Mouse (Mus musculus): ENCODE measurements around the gene Ttc12. TPM values are rescaled to one million over a fixed set of nuclear protein-coding genes. Genes with fewer than 3 reads are reported as not detected.

Ttc12 gene
- total and polyA plus RNA-seq, 3 experiments = 0.98 TPM; not detected in 1

DNA sequence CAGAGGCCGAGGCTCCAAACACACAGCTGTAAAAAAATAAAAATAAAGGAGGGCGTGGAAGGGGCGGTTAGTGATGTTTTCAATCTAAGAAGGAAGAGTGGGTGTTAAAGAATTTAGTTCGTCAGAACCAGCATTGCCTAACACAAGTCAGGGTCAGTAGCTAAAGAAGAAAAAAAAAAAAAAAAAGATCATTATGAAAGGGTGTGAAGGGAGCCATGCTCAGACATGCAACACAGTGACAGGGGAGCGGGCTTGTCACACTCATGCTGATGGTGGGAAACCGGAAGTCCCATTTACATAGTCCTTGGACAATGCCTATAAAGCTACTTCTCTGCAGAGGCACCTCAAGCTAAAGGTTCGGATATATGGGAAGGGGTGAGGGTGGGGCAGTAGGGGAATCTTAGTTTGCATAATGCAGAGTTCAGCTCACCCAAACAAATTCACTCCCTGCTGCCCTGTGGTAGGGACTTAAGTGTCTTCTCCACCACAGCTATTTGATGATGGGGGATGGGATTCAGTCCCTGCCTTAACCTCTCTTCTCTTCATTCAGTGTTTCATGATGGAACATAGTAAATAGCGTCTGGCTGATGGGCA lies 43.4 kb upstream of the Ttc12 start:
- H3K36me3 ChIP-seq (replicated peaks) = no peaks in the 10 kb centered on the region
- H3K4me1 ChIP-seq (ENCODE audit: insufficient read depth, low read depth, low read length) = no peaks in the 10 kb centered on the region
- no peak overlapping the region for H3K4me3 ChIP-seq (ENCODE audit: low read depth, low read length)
- peaks cover 12% of the 10 kb centered on the region for H3K9me3 ChIP-seq (replicated peaks)
- DNase-seq (ENCODE audit: low spot score) (no peak), ATAC-seq (ENCODE audit: extremely low read depth, insufficient number of reproducible peaks, low FRiP score, poor library complexity, severe bottlenecking) (no peak)
- H3K27me3 ChIP-seq (ENCODE audit: insufficient read depth, low read length) = no peaks in the 10 kb centered on the region
- TF ChIP-seq TAL1 (conservative IDR thresholded peaks at IDR 0.05; ENCODE audit: low read depth, low read length) (no peak), GATA2 (IDR thresholded peaks at IDR 0.05; ENCODE audit: borderline replicate concordance, low read depth, low read length) (no peak), GATA1 (IDR thresholded peaks at IDR 0.05; ENCODE audit: borderline replicate concordance, low read length) (no peak), POLR2AphosphoS5 (IDR thresholded peaks at IDR 0.05; ENCODE audit: insufficient replicate concordance, low read depth, low read length) (no peak), CTCF (IDR thresholded peaks at IDR 0.05; ENCODE audit: low read depth, low read length) (no peak)

GRCm38 (mm10) chr9:49528943-49529342 lies 42.9 kb upstream of the Ttc12 start:
- no peaks in the 10 kb centered on the region for H3K4me1 ChIP-seq (ENCODE audit: insufficient read depth, low read depth, low read length)
- TF ChIP-seq CTCF (IDR thresholded peaks at IDR 0.05; ENCODE audit: low read depth, low read length) (0 out of 2 replicates have a peak, but pooled peaks have one; percentile 15), GATA1 (IDR thresholded peaks at IDR 0.05; ENCODE audit: borderline replicate concordance, low read length) (no peak), GATA2 (IDR thresholded peaks at IDR 0.05; ENCODE audit: borderline replicate concordance, low read depth, low read length) (no peak)
- H3K9me3 ChIP-seq (replicated peaks) = 0 out of 2 replicates have a peak, but pooled peaks cover 8% of the 10 kb centered on the region
- no peak overlapping the region for H3K4me3 ChIP-seq (ENCODE audit: low read depth, low read length)
- no peaks in the 10 kb centered on the region for H3K36me3 ChIP-seq (replicated peaks)
- no peaks in the 10 kb centered on the region for H3K27me3 ChIP-seq (ENCODE audit: insufficient read depth, low read length)
- no peak for DNase-seq (ENCODE audit: low spot score)
- no peak for ATAC-seq (ENCODE audit: extremely low read depth, insufficient number of reproducible peaks, low FRiP score, poor library complexity, severe bottlenecking)

DNA sequence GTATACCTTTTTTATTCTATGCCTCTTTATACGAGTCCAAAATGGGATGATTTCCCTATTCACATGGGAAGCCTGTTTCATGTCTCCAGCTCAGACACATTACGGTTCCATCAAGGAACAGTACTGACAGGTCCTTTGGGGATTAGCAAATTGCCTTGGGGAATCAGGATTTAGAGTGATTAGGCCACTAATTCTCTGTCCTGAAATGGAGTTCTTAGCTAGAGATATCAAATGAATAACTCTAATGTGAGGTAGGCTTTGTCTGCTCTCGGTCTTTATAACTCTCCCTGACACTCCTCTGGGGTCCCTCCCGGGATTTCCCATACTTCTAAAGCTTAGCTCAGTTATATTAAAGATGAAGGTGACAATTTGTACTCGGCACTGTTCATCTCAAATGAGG lies 42.0 kb upstream of the Ttc12 start:
- DNase-seq (ENCODE audit: low spot score) (no peak), ATAC-seq (ENCODE audit: extremely low read depth, insufficient number of reproducible peaks, low FRiP score, poor library complexity, severe bottlenecking) (no peak)
- Histone ChIP-seq H3K9me3 (replicated peaks) (peaks cover 12% of the 10 kb centered on the region; the same call in 1 of the 2 replicates), H3K4me3 (ENCODE audit: low read depth, low read length) (no peak overlapping the region), H3K27me3 (ENCODE audit: insufficient read depth, low read length) (no peaks in the 10 kb centered on the region), H3K36me3 (replicated peaks) (no peaks in the 10 kb centered on the region), H3K4me1 (ENCODE audit: insufficient read depth, low read depth, low read length) (no peaks in the 10 kb centered on the region)
- TF ChIP-seq GATA2 (IDR thresholded peaks at IDR 0.05; ENCODE audit: borderline replicate concordance, low read depth, low read length) = no peak
- TF ChIP-seq CTCF (IDR thresholded peaks at IDR 0.05; ENCODE audit: low read depth, low read length) = no peak
- no peak for TF ChIP-seq TAL1 (conservative IDR thresholded peaks at IDR 0.05; ENCODE audit: low read depth, low read length)
- no peak for TF ChIP-seq GATA1 (IDR thresholded peaks at IDR 0.05; ENCODE audit: borderline replicate concordance, low read length)
- TF ChIP-seq POLR2AphosphoS5 (IDR thresholded peaks at IDR 0.05; ENCODE audit: insufficient replicate concordance, low read depth, low read length) = no peak

GRCm38 (mm10) chr9:49527340-49527739 lies 41.3 kb upstream of the Ttc12 start:
- no peak for TF ChIP-seq TAL1 (conservative IDR thresholded peaks at IDR 0.05; ENCODE audit: low read depth, low read length)
- no peak for TF ChIP-seq CTCF (IDR thresholded peaks at IDR 0.05; ENCODE audit: low read depth, low read length)
- TF ChIP-seq GATA2 (IDR thresholded peaks at IDR 0.05; ENCODE audit: borderline replicate concordance, low read depth, low read length) = no peak
- no peak for TF ChIP-seq POLR2AphosphoS5 (IDR thresholded peaks at IDR 0.05; ENCODE audit: insufficient replicate concordance, low read depth, low read length)
- TF ChIP-seq GATA1 (IDR thresholded peaks at IDR 0.05; ENCODE audit: borderline replicate concordance, low read length) = no peak
- no peak for ATAC-seq (ENCODE audit: extremely low read depth, insufficient number of reproducible peaks, low FRiP score, poor library complexity, severe bottlenecking)
- peaks cover 12% of the 10 kb centered on the region; the same call in 1 of the 2 replicates for H3K9me3 ChIP-seq (replicated peaks)
- H3K4me1 ChIP-seq (ENCODE audit: insufficient read depth, low read depth, low read length) = no peaks in the 10 kb centered on the region
- no peaks in the 10 kb centered on the region for H3K27me3 ChIP-seq (ENCODE audit: insufficient read depth, low read length)
- no peaks in the 10 kb centered on the region for H3K36me3 ChIP-seq (replicated peaks)
- no peak for DNase-seq (ENCODE audit: low spot score)
- H3K4me3 ChIP-seq (ENCODE audit: low read depth, low read length) = no peak overlapping the region

DNA sequence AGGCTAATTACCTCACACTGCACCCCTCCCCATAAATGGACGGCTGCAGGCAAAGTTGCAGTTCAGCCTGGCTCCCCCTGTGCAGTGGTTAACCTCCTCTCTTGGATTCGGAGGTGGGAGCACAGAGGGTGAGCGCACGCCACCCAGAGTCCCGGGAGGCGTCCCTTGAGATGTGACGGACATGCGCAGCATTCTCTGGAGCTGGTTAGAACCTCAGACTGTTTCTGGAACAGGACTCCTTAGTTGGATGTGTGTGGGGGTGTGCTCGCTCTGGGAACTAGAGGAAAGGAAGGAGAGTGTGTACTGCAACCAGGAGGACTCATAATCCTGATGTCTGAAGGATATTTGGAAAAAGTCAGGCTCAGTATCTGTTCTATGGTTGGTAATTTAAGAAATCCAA lies 38.7 kb upstream of the Ttc12 start:
- DNase-seq (ENCODE audit: low spot score) (no peak), ATAC-seq (ENCODE audit: extremely low read depth, insufficient number of reproducible peaks, low FRiP score, poor library complexity, severe bottlenecking) (no peak)
- TF ChIP-seq GATA2 (IDR thresholded peaks at IDR 0.05; ENCODE audit: borderline replicate concordance, low read depth, low read length) (no peak), CTCF (IDR thresholded peaks at IDR 0.05; ENCODE audit: low read depth, low read length) (no peak)
- H3K9me3 ChIP-seq (replicated peaks) = peaks cover 14% of the 10 kb centered on the region
- H3K36me3 ChIP-seq (replicated peaks) = no peaks in the 10 kb centered on the region
- no peaks in the 10 kb centered on the region for H3K27me3 ChIP-seq (ENCODE audit: insufficient read depth, low read length)
- H3K4me1 ChIP-seq (ENCODE audit: insufficient read depth, low read depth, low read length) = no peaks in the 10 kb centered on the region
- no peak overlapping the region for H3K4me3 ChIP-seq (ENCODE audit: low read depth, low read length)

- TF ChIP-seq GATA1 (IDR thresholded peaks at IDR 0.05; ENCODE audit: borderline replicate concordance, low read length) (no peak), POLR2AphosphoS5 (IDR thresholded peaks at IDR 0.05; ENCODE audit: insufficient replicate concordance, low read depth, low read length) (no peak), TAL1 (conservative IDR thresholded peaks at IDR 0.05; ENCODE audit: low read depth, low read length) (no peak), GATA2 (IDR thresholded peaks at IDR 0.05; ENCODE audit: borderline replicate concordance, low read depth, low read length) (no peak), CTCF (IDR thresholded peaks at IDR 0.05; ENCODE audit: low read depth, low read length) (no peak)
- Histone ChIP-seq H3K4me1 (ENCODE audit: insufficient read depth, low read depth, low read length) (no peaks in the 10 kb centered on the region), H3K36me3 (replicated peaks) (no peaks in the 10 kb centered on the region), H3K4me3 (ENCODE audit: low read depth, low read length) (no peak overlapping the region), H3K9me3 (replicated peaks) (peaks cover 14% of the 10 kb centered on the region), H3K27me3 (ENCODE audit: insufficient read depth, low read length) (no peaks in the 10 kb centered on the region)
- ATAC-seq (ENCODE audit: extremely low read depth, insufficient number of reproducible peaks, low FRiP score, poor library complexity, severe bottlenecking) = no peak
- no peak for DNase-seq (ENCODE audit: low spot score)
Observed at GRCm38 (mm10) chr9:49523881-49524280, 37.9 kb upstream of the Ttc12 start.

All from G1E (cell line).